Mouse (Mus musculus) layer of hippocampus, postnatal 10 days (tissue): ENCODE measurements around the gene Myom3. TPM values are rescaled to one million over a fixed set of nuclear protein-coding genes. Genes with fewer than 3 reads are reported as not detected.
"Not testable (repeated sequence)": the region's sequence is repeated elsewhere in the genome, so short reads cannot be mapped to it uniquely, and the experiment has no call there.

Experiments used
- DNase-seq, 2 experiments: peaks; one replicate each; pipeline ENCODE4 v3.0.0; 2021; ENCODE audit warnings: low spot score in 2 of 2
- long read RNA-seq: library from polyadenylated mRNA; stranded (forward); transcript quantifications from one replicate; pipeline ENCODE4 v2.0.0, GENCODE M21; 2023
- total RNA-seq, 2 experiments: library from RNA; stranded (reverse); gene quantifications; 2 replicates each; pipeline ENCODE4 v1.2.3; 2021

The Myom3 gene
- 1 to 10 TPM; 2.0 to 2.4 TPM for total RNA-seq
- long read RNA-seq, partial matches to known transcripts: 0 of 1 reads
- long read RNA-seq, other reads (novel, unspliced or antisense): 0 of 1 reads

DNA sequence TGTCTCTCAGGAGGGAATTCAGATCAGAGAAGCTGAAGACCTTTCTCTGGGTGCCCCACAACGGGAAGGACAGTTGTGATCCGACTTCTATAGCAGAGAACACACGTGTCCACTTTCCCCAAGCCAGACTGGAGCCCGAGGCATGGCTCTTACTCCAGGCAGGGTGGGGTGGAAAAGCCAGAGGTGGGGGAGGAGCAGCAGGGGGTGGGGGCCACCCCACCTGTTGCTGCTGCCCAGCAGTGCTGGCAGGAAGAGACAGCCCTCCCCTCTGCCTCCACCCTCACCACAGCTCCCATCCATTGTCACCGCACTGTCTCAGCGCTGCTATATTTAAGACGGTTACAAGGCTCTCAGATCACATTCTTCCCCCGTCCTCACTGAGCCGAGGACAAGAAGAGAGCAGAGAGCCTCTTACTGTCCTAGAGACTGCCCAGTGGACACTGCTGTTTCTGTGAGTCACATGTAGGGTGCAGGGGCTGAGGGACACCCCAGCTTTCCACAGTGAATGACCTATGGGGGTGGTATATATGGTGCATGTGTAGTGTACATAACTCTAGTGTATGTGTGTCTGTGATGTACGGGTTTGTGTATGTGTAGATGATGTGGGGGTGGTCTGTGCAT lies at the start of gene Myom3:
Gene Myom3, plus strand, starts transcription at position 360 of the 621 bp plus-strand sequence.
- DNase-seq: no peak

DNA sequence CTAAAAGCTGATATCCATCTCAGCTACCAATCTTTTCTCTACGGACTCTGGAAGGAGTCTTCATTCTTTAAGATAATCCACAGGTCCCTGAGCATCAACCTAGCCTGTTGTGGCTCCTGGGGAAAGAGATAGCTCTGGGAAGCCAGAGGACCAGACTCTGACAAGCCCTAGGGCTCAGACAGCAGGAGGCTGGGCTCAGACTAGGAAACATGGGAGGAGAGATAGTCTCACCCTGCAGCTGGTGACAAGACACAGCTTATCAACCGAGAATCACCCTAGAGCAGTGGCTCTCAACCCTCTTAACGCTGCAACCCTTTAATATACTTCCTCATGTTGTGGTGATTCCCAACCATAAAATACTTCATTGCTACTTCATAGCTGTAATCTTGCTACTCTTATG lies 49.1 kb upstream of the Myom3 start:
- DNase-seq: no peak

DNA sequence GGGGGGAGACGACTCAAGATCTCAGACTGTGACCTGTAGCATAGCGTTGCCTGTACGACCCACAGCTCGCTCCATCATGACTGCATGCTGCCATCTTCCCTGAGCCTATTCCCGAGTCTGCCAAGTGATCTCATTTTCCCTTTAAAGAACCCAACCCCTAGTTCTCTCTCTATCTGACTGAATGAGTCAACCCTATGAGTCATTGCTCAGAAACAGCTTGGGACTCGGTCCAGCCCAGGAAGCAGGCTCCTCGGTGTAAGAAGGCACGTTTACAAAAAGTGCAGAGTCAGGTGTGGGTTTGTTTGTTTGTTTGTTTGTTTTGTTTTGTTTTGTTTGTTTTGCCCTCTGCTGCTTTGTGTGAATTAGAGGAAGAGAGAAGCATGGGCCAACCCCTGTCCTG lies 44.7 kb upstream of the Myom3 start:
- DNase-seq: no peak

DNA sequence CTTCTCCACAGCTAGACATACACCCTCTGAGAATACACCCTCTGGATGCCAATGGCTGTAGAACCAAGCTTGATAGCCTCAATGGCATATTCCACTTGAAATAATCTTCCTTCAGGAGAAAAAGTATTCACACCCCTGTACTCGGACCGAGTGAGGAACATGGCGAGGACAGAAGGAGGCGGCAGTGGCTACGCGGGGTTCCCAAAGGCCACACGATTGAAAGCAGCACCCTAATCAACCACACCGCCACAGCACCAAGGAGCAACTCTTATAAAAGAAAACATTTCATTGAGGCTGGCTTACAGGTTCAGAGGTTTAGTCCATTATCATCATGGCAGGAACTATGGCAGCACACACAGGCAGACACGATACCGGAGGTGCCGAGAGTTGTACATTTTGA lies 43.1 kb upstream of the Myom3 start:
- not testable (repeated sequence) for DNase-seq

DNA sequence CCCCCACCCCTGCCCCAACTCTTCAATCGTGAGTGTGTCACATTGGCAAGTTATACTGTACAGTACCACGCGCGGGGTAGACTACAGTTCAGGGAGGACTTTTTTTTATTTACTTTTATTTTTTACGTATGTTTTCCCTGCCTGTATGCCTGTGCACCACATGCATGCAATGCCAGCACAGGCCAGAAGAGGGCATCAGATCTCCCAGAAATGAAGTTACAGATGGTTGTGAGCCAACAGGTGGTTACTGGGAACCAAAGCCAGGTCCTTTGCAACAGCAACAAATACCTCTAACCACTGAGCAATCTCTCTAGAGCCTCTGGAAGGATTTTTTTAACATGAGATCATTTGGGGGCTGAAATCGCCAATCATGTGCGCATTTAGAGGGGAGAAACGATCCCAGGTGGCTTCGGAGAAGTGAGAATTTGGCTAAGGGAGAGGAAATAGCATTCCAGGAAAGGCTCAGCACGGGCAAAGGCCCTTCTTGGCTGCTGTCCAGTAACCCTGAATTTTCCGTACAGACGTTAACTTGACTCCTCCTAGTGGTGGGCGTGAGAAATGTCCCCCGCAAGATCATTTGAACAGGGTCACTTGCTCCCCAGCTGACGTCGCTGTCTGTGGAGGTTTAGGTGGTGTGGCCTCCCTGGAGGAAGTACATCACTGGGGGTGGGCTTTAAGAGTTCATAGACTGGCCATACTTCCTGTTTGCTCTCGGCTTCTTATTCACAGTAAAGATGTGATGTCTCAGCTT lies 36.8 kb upstream of the Myom3 start:
- no peak for DNase-seq

DNA sequence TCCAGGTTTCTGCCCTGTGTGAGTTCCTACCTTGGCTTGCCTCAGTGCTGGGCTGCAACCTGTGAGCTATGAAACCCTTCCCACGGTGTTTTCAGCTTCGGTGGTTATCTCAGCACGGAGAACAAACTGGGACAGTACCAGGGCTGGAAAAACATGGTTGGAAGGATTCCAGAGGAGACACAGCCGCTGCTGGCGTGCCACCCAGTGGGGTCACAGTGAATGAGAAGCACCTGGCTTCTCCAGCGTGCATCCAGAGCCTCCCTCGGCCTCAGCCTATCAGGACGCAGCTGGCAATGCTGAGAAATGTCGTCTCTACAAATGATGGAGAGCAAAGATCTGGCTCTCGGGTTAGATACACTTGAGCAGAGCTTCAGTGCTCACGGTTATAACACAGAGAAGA lies 33.1 kb upstream of the Myom3 start:
- no peak for DNase-seq

DNA sequence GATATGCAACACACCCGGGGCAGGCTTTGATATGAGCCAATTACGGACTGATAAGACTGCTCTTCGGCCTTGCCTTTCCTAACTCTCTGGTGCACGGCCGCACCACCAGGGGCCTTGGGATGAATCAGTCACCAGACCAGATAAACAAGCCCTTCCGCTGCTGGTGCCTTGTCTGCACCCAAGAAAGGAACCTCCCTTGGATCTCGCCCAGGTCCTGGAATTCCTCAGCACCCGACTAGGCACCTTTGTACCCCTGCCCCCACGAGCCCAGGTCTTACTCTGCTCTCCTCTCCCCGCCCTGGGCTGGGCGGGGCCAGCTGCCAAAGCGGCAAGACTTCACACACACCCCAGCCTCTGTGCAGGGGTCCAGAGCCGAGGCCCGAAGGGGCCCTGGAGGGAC lies 31.7 kb upstream of the Myom3 start, which contains the start of gene Il22ra1:
Gene Il22ra1, plus strand, starts transcription at position 356 of the 400 bp plus-strand sequence.
- no peak for DNase-seq

DNA sequence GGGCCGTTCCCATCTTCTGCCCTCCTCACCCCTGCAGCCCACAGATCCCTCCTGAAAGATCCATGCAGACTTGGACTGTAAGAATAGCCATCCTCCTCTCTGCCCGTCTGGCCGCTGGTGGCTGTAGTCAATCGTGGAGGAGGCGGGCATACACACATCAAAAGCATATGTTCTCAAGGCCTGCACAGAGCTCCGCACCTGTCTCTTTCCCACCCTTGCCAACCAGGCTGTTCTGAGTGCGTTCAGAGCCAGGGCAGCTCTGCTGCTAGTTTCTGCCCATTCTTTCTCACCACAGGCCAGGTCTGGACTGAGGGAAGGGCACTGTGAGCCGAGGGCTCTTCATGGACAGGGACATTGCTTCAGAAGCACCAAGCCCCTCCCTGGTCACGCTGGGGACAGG lies 29.3 kb upstream of the Myom3 start:
- DNase-seq: peak in 1 of 2 experiments; percentile 28

DNA sequence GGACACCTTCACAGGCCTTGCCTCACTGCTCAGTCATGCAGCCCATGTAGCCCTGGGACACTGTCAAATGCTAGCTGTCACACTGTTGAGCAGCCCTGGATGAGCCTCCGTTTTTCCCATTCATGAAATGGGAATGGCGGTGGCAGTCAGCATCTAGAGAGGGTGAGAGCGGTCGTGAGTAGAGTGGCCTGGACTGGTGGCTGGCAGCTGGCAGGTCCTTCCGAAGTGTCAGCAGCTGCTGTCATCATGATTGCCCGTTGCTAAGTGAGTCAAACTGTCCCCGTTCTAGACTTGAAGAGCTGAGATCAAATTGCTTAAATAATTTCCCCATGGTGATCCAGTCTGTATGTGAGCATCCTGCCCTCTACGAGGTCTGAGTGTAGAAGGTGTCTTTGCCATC lies 28.6 kb upstream of the Myom3 start:
- DNase-seq: no peak

DNA sequence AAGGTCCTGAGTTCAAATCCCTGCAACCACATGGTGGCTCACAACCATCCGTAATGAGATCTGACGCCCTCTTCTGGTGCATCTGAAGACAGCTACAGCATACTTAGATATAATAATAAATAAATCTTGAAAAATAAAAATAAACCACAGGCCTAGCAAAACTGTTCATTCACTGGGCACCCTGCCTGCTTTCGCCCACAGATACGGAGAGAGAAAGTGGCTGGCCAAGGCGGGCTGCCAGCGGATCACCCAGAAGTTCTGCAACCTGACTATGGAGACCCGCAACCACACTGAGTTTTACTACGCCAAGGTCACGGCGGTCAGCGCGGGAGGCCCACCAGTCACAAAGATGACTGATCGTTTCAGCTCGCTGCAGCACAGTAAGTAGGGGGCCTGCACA lies 25.6 kb upstream of the Myom3 start:
- DNase-seq: peak; percentile 38 to 58

DNA sequence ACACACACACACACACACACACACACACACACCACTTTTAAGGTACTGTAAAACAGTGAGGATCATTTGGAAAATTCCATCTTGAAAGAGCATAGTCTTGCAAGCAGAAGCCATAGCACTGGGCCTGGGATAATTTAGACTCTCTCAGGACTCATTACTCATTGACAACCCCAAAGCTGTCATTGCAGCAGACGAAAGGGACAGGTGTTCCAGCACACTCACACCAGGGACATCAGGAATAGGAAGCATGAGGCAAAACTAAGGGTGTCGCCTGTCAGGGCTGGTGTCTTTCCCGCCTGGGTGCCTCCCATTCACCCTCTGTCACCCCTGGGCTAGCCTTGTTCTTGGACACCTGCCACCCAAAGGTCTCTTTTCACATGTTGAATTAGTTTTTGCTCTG lies 22.6 kb upstream of the Myom3 start:
- DNase-seq: no peak

DNA sequence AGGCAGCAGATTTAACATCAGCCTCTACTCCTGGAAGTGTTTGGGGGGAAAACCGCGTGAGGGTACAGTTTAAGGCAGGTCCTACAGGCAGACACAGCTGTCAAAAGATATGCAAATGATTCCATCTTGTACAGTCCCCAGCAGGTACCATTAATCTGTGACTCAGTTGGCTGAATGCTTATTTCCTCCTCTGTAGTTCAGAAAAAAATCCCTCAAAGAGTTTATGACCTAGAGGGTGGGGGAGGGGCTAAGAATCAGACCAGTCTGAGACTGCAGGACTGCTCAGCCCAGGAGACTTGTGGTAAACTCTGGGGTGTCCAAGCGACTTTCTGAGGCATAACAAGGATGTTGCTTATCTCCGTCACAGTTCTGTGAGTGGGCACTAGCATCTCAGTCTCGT lies 21.3 kb upstream of the Myom3 start:
- no peak for DNase-seq

DNA sequence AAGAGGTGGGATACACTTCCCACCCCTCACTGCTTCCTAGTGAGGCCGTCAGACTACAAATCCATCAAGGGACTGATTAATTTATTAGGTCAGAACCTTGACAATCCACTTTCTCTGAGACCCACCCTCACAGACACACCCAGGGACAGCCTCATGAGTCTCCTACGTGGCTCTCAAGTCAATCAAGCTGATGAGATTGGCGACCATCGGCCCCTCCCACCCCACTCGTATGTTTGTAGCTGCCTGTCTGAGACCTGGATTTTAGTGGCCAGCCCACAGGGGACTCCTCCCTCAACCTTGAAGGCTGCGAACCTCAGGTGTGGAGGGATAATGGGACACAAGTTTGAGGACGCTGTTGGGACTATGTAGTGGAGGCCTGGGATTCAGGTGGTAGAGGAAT lies 20.4 kb upstream of the Myom3 start:
- DNase-seq: no peak

DNA sequence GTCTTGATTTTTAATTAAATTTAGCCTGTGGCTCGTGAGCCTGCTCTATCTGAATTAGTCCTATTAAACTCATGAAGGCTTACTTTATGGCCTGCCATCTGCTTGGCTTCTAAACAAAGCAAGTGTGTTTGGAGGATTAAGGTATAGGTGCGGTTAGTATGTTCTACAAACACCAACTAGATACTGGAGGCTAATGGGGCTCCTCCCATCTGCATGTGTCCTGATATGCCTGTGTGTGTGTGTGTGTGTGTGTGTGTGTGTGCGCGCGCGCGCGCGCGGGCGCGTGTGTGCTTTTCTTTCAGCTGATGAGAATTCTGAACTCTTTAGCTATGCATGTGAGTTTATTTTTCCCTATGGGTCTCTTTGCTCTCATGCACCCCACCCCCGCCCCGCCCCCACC lies 19.8 kb upstream of the Myom3 start:
- DNase-seq: no peak

DNA sequence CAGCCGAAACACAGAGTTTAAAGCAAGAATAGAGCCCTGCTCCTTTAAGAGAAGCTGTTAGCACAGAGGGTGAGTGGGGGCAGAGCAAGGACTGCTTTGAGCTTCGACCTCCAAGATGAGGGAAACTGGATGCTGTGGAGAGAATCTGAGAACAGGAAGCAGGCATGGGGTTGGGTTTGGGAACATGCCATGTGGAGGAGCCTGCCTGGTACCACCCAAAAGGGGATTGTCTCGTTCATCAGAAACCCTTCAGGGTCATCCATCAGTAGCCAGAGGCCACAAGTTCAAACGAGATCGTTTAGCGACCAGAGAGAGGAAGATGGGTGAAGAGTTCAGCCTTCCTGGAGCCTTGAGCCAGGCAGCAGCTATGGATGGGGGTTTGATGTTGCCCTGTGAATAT lies 16.0 kb upstream of the Myom3 start:
- DNase-seq: no peak

DNA sequence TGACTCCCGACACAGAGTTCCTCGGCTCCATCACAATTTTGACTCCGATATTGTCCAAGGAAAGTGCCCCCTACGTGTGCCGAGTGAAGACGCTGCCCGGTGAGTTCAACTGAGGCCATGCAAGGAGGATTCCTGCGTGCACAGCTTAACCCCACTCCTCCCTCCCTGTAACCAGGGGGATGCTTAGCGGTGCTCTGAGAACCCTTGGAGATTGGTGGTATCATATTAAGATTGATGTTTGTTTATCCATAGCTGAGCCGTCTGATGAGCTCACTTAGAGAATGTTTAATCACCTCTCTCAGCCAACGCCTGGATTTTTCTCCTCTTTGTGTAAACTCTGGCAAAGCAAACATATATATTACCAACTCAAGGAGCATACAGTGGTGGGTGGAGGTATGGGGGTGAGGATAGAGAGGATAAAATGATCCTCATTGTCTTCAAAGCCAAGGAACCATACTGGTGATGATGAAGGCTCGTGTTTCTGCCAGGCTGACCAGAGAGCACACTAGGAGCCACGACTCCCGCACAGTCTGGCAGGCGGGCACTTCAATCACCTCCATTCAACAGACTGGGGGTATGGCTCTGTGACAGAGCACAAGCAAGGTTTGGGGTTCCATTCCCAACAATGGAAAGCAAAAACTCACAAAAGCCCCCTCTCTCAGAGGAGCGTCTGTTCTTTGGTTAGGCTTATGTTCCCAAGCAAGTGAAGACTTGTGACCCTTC lies 14.6 kb upstream of the Myom3 start:
- no peak for DNase-seq

DNA sequence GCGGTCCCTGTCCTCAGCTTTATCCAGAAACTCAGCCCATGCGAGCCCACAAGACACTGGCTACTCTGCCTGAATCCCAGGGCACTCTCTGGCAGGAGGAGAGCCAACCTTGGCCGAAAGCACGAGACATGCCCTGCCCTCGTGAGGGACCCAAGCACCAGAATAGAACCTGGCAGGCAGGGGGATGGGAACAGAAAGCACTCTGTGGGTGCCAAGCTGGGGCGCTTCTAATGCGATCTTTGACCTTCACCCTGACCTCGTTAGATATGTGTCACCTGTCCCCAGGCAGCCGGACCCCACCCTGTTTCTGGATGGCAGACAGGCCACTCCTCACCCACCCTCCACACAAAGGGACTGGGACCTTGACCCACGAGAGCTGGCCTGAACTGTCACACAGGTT lies 13.9 kb upstream of the Myom3 start:
- DNase-seq: no peak

DNA sequence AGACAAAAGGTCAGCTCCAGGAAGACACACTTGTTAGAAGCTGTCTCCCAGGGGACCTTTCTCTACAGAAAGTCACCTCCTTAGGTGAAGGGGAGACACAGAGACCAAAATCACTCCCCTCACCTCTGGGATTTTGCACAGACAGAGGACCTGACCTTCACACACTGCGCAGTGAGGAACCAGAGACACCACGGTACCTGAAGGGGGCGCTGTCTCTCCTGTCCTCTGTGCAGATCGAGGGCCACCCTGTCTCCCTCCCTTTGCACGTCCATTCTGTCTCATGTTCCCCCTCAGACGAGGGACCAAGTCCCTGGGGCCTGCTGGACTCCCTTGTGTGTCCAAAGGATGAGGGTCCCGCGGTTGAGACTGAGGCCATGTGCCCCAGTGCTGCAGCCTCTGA lies 8.6 kb upstream of the Myom3 start:
- DNase-seq: no peak

DNA sequence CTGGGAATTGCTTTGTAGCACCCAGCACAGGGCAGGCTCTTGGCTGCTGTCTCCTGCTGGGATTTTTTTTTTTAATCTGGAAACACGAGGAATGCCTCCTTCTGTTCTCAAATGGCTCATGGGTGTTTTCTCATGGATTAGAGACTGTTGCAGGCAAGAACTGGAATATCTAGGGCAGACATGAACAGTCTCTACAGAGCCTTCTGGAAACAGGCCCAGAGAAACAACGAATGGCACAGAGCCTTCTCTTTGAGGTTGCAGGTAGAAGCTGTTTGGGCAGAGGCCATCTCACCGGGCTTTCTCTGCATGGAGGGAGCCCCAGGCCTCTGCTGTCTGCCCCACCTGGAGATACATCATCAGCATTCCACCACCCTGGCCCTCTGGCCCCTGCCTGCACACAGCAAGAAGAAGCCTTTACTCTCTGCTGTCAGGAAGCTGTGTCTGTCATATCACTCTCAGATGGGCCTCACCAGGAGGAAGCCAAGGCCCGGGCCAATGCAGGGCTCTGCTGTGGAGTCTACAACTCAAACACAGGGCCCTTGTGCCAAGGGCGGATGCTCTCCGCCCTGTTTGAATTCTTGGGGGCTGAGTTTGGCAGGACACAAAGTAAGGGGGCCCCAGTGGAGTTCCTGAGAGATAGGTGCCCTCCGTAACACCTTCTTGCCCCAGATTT lies 7.3 kb upstream of the Myom3 start:
- DNase-seq: no peak

DNA sequence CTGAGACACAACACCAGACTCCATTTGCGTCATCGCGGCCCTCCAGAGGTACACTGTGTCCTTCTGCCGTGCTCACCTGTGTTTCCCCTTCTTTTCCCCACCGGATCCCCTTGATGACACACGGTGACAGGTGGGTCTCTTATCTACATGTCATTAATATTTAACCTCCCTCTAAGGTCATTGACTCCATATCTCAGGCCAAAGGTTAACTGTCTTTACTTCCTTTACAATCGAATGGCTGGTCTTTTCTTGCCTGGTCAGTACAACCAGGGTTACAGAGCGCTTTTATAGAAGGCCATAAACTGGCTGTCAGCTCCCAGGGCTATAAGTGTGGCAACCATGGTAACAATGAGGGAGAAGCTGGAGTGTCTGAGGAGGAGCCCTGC lies 6.7 kb upstream of the Myom3 start:
- no peak for DNase-seq

DNA sequence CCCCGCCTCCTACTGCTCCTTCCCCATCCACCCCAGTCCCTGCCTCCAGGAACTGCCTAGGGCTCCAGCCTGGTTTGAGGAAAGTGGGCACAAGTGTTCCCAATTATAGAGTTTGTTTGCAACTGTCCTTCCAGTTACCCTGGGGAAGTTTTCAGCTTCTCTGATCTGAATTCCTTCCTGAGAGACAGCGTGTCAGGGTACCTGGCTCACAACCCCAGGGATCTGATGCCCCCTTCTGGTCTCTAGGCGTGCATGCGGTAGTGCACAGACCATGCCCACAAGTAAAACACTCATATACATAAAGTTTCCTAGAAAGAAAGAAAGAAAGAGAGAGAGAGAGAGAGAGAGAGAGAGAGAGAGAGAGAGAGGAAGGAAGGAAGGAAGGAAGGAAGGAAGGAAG lies 1.2 kb upstream of the Myom3 start:
- DNase-seq: no peak

DNA sequence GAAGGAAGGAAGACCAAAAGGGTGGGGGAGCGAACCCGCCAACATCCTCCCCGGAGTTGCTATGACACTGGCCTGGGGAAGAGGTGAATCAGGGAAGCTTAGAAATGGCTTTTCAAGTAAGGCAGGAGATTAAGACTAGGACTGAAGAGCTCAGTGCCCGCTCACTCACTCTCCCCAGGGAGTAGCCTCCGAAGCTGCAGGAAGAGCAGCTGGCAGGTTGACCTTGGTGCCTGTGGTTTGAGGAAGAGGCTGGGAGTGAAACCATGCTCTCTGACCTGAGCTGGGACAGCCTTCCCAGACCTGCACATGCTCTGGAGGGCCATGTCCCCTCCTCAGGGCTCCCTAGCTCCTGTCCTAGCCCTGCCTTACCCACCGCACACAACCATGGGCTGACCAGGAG lies 690 bp upstream of the Myom3 start:
- no peak for DNase-seq
